8 mouse cellular contexts compared by ENCODE assay signal in genomic region chr9:83145591-83146445, GRCm38 (mm10). TPM values are rescaled to one million over a fixed set of nuclear protein-coding genes. Genes with fewer than 3 reads are reported as not detected.
A peak's percentile ranks its signal among the peaks of the same experiment; 100 is the strongest.
DNase-seq lines count a peak whose midpoint lies in the region; ATAC-seq and TF ChIP-seq lines count a peak whose summit lies in the region.

No protein-coding gene starts in this region.

- no peak for TF ChIP-seq POLR2A in brain, embryonic 14.5 days (IDR thresholded peaks at IDR 0.05; ENCODE audit: borderline replicate concordance, extremely low read depth, insufficient read depth, insufficient read length, poor library complexity, severe bottlenecking)

- H3K79me2 ChIP-seq in C2C12 (ENCODE audit: control insufficient read depth, insufficient read depth) = peaks cover 41% of the 10 kb centered on the region

- 4% methylated on average over 53 of the region's 53 CpGs for WGBS in forebrain, embryonic 12.5 days
- 3% methylated on average over 53 of the region's 53 CpGs for whole genome bisulfite sequencing in heart, embryonic 16.5 days
- WGBS in liver, embryonic 13.5 days (ENCODE audit: insufficient replicate concordance) = 5% methylated on average over 48 of the region's 53 CpGs
- 3% methylated on average over 53 of the region's 53 CpGs for WGBS in neural tube, embryonic 12.5 days

- peak; percentile 80 for DNase-seq in brain, embryonic 14.5 days (ENCODE audit: low read depth)
- DNase-seq in kidney, postnatal 25 days = peak; percentile 50 to 76
- DNase-seq in liver, embryonic 13.5 days = no peak
- DNase-seq in testis, postnatal 10 days (ENCODE audit: low spot score) = peak; percentile 76

- peak overlapping the region; percentile 61 for H3K4me3 ChIP-seq in C2C12 (ENCODE audit: insufficient read depth, poor library complexity, severe bottlenecking)
- peak overlapping the region; percentile 63 for H3K4me3 ChIP-seq in forebrain, embryonic 12.5 days (replicated peaks)
- H3K4me3 ChIP-seq in heart, embryonic 16.5 days (ENCODE audit: low read length) = peak overlapping the region; percentile 86
- peak overlapping the region; percentile 49 for H3K4me3 ChIP-seq in liver, embryonic 13.5 days (replicated peaks)
- peak overlapping the region; percentile 56 for H3K4me3 ChIP-seq in neural tube, embryonic 12.5 days

- peak overlapping the region; percentile 59 for H3ac ChIP-seq in C2C12 (ENCODE audit: control insufficient read depth, insufficient read length, low read depth)

- peaks cover 2% of the 10 kb centered on the region for H3K36me3 ChIP-seq in C2C12 (ENCODE audit: control insufficient read depth, insufficient read depth)
- H3K36me3 ChIP-seq in forebrain, embryonic 12.5 days (replicated peaks) = no peaks in the 10 kb centered on the region
- H3K36me3 ChIP-seq in heart, embryonic 16.5 days (ENCODE audit: control insufficient read depth, insufficient read depth) = peaks cover 2% of the 10 kb centered on the region; the same call in 1 of the 2 replicates
- no peaks in the 10 kb centered on the region for H3K36me3 ChIP-seq in liver, embryonic 13.5 days
- no peaks in the 10 kb centered on the region for H3K36me3 ChIP-seq in neural tube, embryonic 12.5 days

- peaks cover 23% of the 10 kb centered on the region for H3K79me3 ChIP-seq in C2C12 (ENCODE audit: low read depth)

- ATAC-seq in forebrain, embryonic 12.5 days (ENCODE audit: low FRiP score) = peak; percentile 89
- peak; percentile 80 for ATAC-seq in heart, embryonic 16.5 days (replicated peaks; ENCODE audit: extremely low read depth, insufficient read depth, low FRiP score)
- ATAC-seq in liver, embryonic 13.5 days (ENCODE audit: low read depth) = no peak; the same call in 1 of the 2 replicates
- ATAC-seq in neural tube, embryonic 12.5 days (ENCODE audit: low FRiP score, low read depth) = peak; percentile 88

- H3K4me2 ChIP-seq in forebrain, embryonic 12.5 days = peak overlapping the region; percentile 95
- H3K4me2 ChIP-seq in heart, embryonic 16.5 days (ENCODE audit: low read depth, low read length) = peak overlapping the region; percentile 77
- H3K4me2 ChIP-seq in liver, embryonic 13.5 days = peak overlapping the region; percentile 67
- H3K4me2 ChIP-seq in neural tube, embryonic 12.5 days (replicated peaks) = peak overlapping the region; percentile 82

- no peaks in the 10 kb centered on the region for H3K27me3 ChIP-seq in C2C12 (ENCODE audit: control insufficient read depth, insufficient read depth, insufficient read length)
- no peaks in the 10 kb centered on the region for H3K27me3 ChIP-seq in forebrain, embryonic 12.5 days
- H3K27me3 ChIP-seq in heart, embryonic 16.5 days (ENCODE audit: control insufficient read depth, insufficient read depth, low read length) = no peaks in the 10 kb centered on the region
- H3K27me3 ChIP-seq in liver, embryonic 13.5 days = peaks cover 14% of the 10 kb centered on the region; the same call in 1 of the 2 replicates
- no peaks in the 10 kb centered on the region for H3K27me3 ChIP-seq in neural tube, embryonic 12.5 days (replicated peaks)

- no peak for TF ChIP-seq CTCF in C2C12 (IDR thresholded peaks at IDR 0.05; ENCODE audit: control insufficient read depth, insufficient read depth, insufficient read length)
- no peak for TF ChIP-seq CTCF in brain, embryonic 14.5 days (IDR thresholded peaks at IDR 0.05; ENCODE audit: borderline replicate concordance, extremely low read depth, insufficient read depth, insufficient read length)

- H3K9ac ChIP-seq in forebrain, embryonic 12.5 days = peak overlapping the region; percentile 72
- peak overlapping the region; percentile 72 for H3K9ac ChIP-seq in heart, embryonic 16.5 days (ENCODE audit: low read length)
- H3K9ac ChIP-seq in liver, embryonic 13.5 days = peak overlapping the region; percentile 26; the same call in 1 of the 2 replicates
- H3K9ac ChIP-seq in neural tube, embryonic 12.5 days = peak overlapping the region; percentile 51

- peak overlapping the region; percentile 73 for H3K27ac ChIP-seq in forebrain, embryonic 12.5 days
- H3K27ac ChIP-seq in heart, embryonic 16.5 days (ENCODE audit: low read length) = peak overlapping the region; percentile 70
- no peak overlapping the region for H3K27ac ChIP-seq in liver, embryonic 13.5 days
- no peak overlapping the region for H3K27ac ChIP-seq in neural tube, embryonic 12.5 days

- no peaks in the 10 kb centered on the region for H3K9me3 ChIP-seq in forebrain, embryonic 12.5 days
- H3K9me3 ChIP-seq in heart, embryonic 16.5 days (replicated peaks; ENCODE audit: control insufficient read depth, low read length) = peaks cover 3% of the 10 kb centered on the region
- no peaks in the 10 kb centered on the region for H3K9me3 ChIP-seq in liver, embryonic 13.5 days (replicated peaks)
- 0 out of 2 replicates have a peak, but pooled peaks cover 3% of the 10 kb centered on the region for H3K9me3 ChIP-seq in neural tube, embryonic 12.5 days

- peaks cover 12% of the 10 kb centered on the region for H3K4me1 ChIP-seq in forebrain, embryonic 12.5 days
- 0 out of 2 replicates have a peak, but pooled peaks cover 4% of the 10 kb centered on the region for H3K4me1 ChIP-seq in heart, embryonic 16.5 days (ENCODE audit: control insufficient read depth, insufficient read depth, low read length)
- H3K4me1 ChIP-seq in liver, embryonic 13.5 days (replicated peaks) = peaks cover 4% of the 10 kb centered on the region; the same call in 1 of the 2 replicates
- H3K4me1 ChIP-seq in neural tube, embryonic 12.5 days = 0 out of 2 replicates have a peak, but pooled peaks cover 3% of the 10 kb centered on the region

TF ChIP-seq in C2C12, 6 proteins besides CTCF, POLR2A, EP300 and RAD21:
- TF ChIP-seq CEBPB (IDR thresholded peaks at IDR 0.05; ENCODE audit: low read depth) (no peak), MAX (IDR thresholded peaks at IDR 0.05) (peak; percentile 16)

RNA-seq across cellular contexts. Expression of gene Hmgn3, which starts 0.7 kb away (rescaled TPM):
- 41.6 TPM for polyA plus RNA-seq in C2C12 (2012; fragmentation: generic; extraction: Trizol)
- 98.6 and 161 TPM in 2 replicates for polyA plus RNA-seq in brain, embryonic 14.5 days (2012; rRNA removed)
- polyA plus RNA-seq in forebrain, embryonic 12.5 days (2016; fragmentation: Nextera tagmentation; extraction: Ambion mirVana) = 213 and 220 TPM in 2 replicates
- 111 and 115 TPM in 2 replicates for polyA plus RNA-seq in heart, embryonic 16.5 days (2015; fragmentation: Nextera tagmentation; extraction: Ambion mirVana)
- 4.2 and 6.2 TPM in 2 replicates for polyA plus RNA-seq in liver, embryonic 13.5 days (2015; fragmentation: Nextera tagmentation; extraction: Ambion mirVana)
- 101 and 111 TPM in 2 replicates for polyA plus RNA-seq in neural tube, embryonic 12.5 days (2016; fragmentation: Nextera tagmentation; extraction: Ambion mirVana)

Comparison
In these comparisons a context has a peak if more than half of its experiments do, and no peak if none do; other contexts are left out.
1. H3K27ac ChIP-seq: peak in forebrain, embryonic 12.5 days (single experiment) and heart, embryonic 16.5 days (single experiment); none in liver, embryonic 13.5 days (single experiment) and neural tube, embryonic 12.5 days (single experiment).
2. Peak in every context shown above with its lines, with median percentiles within 50 percentile points of each other: H3K4me3 ChIP-seq, H3K4me2 ChIP-seq and H3K9ac ChIP-seq.